Comparison of ENCODE assay signal across 18 mouse cellular contexts in the genomic region with DNA sequence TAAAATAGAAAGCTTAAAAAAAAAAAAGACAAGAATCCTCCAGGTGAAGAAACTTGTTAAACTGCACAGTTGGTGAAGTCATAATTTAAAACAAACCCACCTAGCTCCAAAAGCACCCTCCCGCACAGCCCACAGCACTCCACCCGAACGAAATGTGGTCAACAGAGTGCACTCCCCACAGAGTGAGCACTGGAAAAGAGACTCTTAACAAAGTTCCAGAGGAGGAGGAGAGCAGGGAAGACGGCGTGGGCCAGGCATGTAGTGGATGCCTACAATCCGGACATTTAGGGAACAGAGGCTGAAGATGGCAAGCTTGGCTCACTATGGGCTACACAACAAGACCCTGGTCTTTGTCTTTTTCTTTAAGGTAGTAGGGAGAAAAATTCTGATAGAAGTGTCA. TPM values are rescaled to one million over a fixed set of nuclear protein-coding genes. Genes with fewer than 3 reads are reported as not detected.
"Had no signal": no experiment of that assay in that cellular context is flagged by ENCODE, and none has a peak within 500 bp of the region (broad histone marks: within the 10 kb centered on the region; RNA-seq: fewer than 3 reads in every experiment).

No protein-coding gene starts in this region.

- H3K36me3 ChIP-seq: midbrain, embryonic 15.5 days had no signal

- ATAC-seq: midbrain, embryonic 15.5 days had no signal

- H3K4me2 ChIP-seq: liver, embryonic 13.5 days; midbrain, embryonic 11.5 days; midbrain, embryonic 15.5 days; neural tube, embryonic 13.5 days; stomach, embryonic 15.5 days had no signal

- H3K9me3 ChIP-seq: liver, embryonic 13.5 days; megakaryocyte, embryonic 14.5 days; midbrain, embryonic 15.5 days; neural tube, embryonic 13.5 days; stomach, embryonic 15.5 days had no signal

- H3K4me1 ChIP-seq: midbrain, embryonic 15.5 days; neural tube, embryonic 13.5 days had no signal

- H3K27ac ChIP-seq: kidney, postnatal 0 days; liver, embryonic 13.5 days; midbrain, embryonic 15.5 days; neural tube, embryonic 13.5 days; stomach, embryonic 15.5 days had no signal

- H3K4me3 ChIP-seq: left cerebral cortex, adult 2 months; liver, embryonic 13.5 days; megakaryocyte, embryonic 14.5 days; midbrain, embryonic 15.5 days; neural tube, embryonic 13.5 days; stomach, embryonic 15.5 days had no signal

- H3K9ac ChIP-seq: liver, embryonic 13.5 days; midbrain, embryonic 15.5 days; stomach, embryonic 15.5 days had no signal

- H3K27me3 ChIP-seq: liver, embryonic 13.5 days; megakaryocyte, embryonic 14.5 days; midbrain, embryonic 15.5 days; neural tube, embryonic 13.5 days; stomach, embryonic 15.5 days had no signal

- DNase-seq: kidney, adult 2 months; layer of hippocampus, postnatal 36 days; liver, embryonic 13.5 days; lung, adult 2 months; lung, postnatal 36 days; retina, postnatal 1 day; right cerebral cortex, postnatal 25 days; spleen, adult 18-20 months; thymus, postnatal 25 days had no signal

RNA-seq across cellular contexts. Expression of a gene that starts 22.2 kb away (rescaled TPM):
- polyA plus RNA-seq: kidney, embryonic 14.5 days; liver, adult 2 months had no signal
